Mouse (Mus musculus): ENCODE results near the gene Epc2.
A peak's percentile ranks its signal among the peaks of the same experiment; 100 is the strongest.

Epc2 gene

GRCm38 (mm10) chr2:49450931-49451636 is at the start of gene Epc2:
Epc2 (plus strand) TSS chr2:49451486.
- peak; percentile 77 for DNase-seq (ENCODE audit: low spot score in 2 of 2)

GRCm38 (mm10) chr2:49405954-49406353 is 45.3 kb upstream of the Epc2 start:
- no peak for DNase-seq (ENCODE audit: low spot score in 2 of 2)

- no peak for DNase-seq (ENCODE audit: low spot score in 2 of 2)
Observed at GRCm38 (mm10) chr2:49411685-49412084, 39.6 kb upstream of the Epc2 start.

GRCm38 (mm10) chr2:49412576-49412975 is 38.7 kb upstream of the Epc2 start:
- DNase-seq (ENCODE audit: low spot score in 2 of 2) = no peak

GRCm38 (mm10) chr2:49415868-49416267 is 35.4 kb upstream of the Epc2 start:
- no peak for DNase-seq (ENCODE audit: low spot score in 2 of 2)

GRCm38 (mm10) chr2:49417018-49417604 is 34.2 kb upstream of the Epc2 start:
- no peak for DNase-seq (ENCODE audit: low spot score in 2 of 2)

- no peak for DNase-seq (ENCODE audit: low spot score in 2 of 2)
Observed at GRCm38 (mm10) chr2:49420396-49420795, 30.9 kb upstream of the Epc2 start.

- DNase-seq (ENCODE audit: low spot score in 2 of 2) = no peak
Observed at GRCm38 (mm10) chr2:49423857-49424256, 27.4 kb upstream of the Epc2 start.

GRCm38 (mm10) chr2:49424788-49425187 is 26.5 kb upstream of the Epc2 start:
- DNase-seq (ENCODE audit: low spot score in 2 of 2) = no peak

- no peak for DNase-seq (ENCODE audit: low spot score in 2 of 2)
Observed at GRCm38 (mm10) chr2:49426175-49426574, 25.1 kb upstream of the Epc2 start.

- no peak for DNase-seq (ENCODE audit: low spot score in 2 of 2)
Observed at GRCm38 (mm10) chr2:49431015-49431414, 20.3 kb upstream of the Epc2 start.

GRCm38 (mm10) chr2:49433211-49433610 is 18.1 kb upstream of the Epc2 start:
- no peak for DNase-seq (ENCODE audit: low spot score in 2 of 2)

GRCm38 (mm10) chr2:49446238-49446637 is 5.0 kb upstream of the Epc2 start:
- DNase-seq (ENCODE audit: low spot score in 2 of 2) = no peak

GRCm38 (mm10) chr2:49447586-49448475 is 3.5 kb upstream of the Epc2 start:
- DNase-seq (ENCODE audit: low spot score in 2 of 2) = peak; percentile 26 to 28

GRCm38 (mm10) chr2:49450467-49450866 is 819 bp upstream of the Epc2 start:
- DNase-seq (ENCODE audit: low spot score in 2 of 2) = no peak

- DNase-seq (ENCODE audit: low spot score in 2 of 2) = peak; percentile 94 to 95
Observed at GRCm38 (mm10) chr2:49451637-49452211, 438 bp downstream of the Epc2 start.

- DNase-seq (ENCODE audit: low spot score in 2 of 2) = peak; percentile 59 to 60
Observed at GRCm38 (mm10) chr2:49452451-49453081, 1.3 kb downstream of the Epc2 start.

GRCm38 (mm10) chr2:49457797-49458196 is 6.5 kb downstream of the Epc2 start:
- no peak for DNase-seq (ENCODE audit: low spot score in 2 of 2)

- no peak for DNase-seq (ENCODE audit: low spot score in 2 of 2)
Observed at GRCm38 (mm10) chr2:49465672-49466222, 14.5 kb downstream of the Epc2 start.

GRCm38 (mm10) chr2:49467038-49467437 is 15.8 kb downstream of the Epc2 start:
- no peak for DNase-seq (ENCODE audit: low spot score in 2 of 2)

- DNase-seq (ENCODE audit: low spot score in 2 of 2) = no peak
Observed at GRCm38 (mm10) chr2:49471188-49471587, 19.9 kb downstream of the Epc2 start.
